Mouse (Mus musculus) midbrain, embryonic 13.5 days (tissue): ENCODE measurements at regions not wholly inside any gene's neighbourhood (a gene's known extent, or its start where the extent isn't known, plus 50 kb on each side); places are given as distances from the start of the nearest gene placed in this dataset.

Source experiments
- ATAC-seq: fragments of 200-750 bp; cut with Nextera tagmentation; 2 replicates; pipeline ENCODE4 v1.8.0; 2017; ENCODE audit warnings: mild to moderate bottlenecking, moderate TSS enrichment, moderate library complexity
- H3K27ac ChIP-seq: fragments of 300-500 bp; sonication (generic); 2 replicates; pipeline ENCODE4 v1.5.1; 2015; ENCODE audit warnings: inconsistent platforms, mild to moderate bottlenecking, moderate library complexity
- H3K27me3 ChIP-seq: fragments of 300-500 bp; sonication (generic); 2 replicates; pipeline ENCODE4 v1.6.1; 2015; ENCODE audit warnings: mild to moderate bottlenecking, inconsistent platforms
- H3K36me3 ChIP-seq: fragments of 300-500 bp; sonication (generic); 2 replicates; pipeline ENCODE4 v1.6.1; 2015; ENCODE audit warnings: mild to moderate bottlenecking, inconsistent platforms
- H3K4me1 ChIP-seq: fragments of 300-500 bp; sonication (generic); replicated peaks from 2 replicates; pipeline ENCODE4 v1.6.1; 2015; ENCODE audit warnings: inconsistent platforms
- H3K4me2 ChIP-seq: fragments of 300-500 bp; sonication (generic); replicated peaks from 2 replicates; pipeline ENCODE4 v1.6.1; 2015; ENCODE audit warnings: moderate library complexity, mild to moderate bottlenecking, inconsistent platforms
- H3K4me3 ChIP-seq: fragments of 300-500 bp; sonication (generic); replicated peaks from 2 replicates; pipeline ENCODE4 v1.5.1; 2015; ENCODE audit warnings: mild to moderate bottlenecking, inconsistent platforms
- H3K9ac ChIP-seq: fragments of 300-500 bp; sonication (generic); replicated peaks from 2 replicates; pipeline ENCODE4 v1.6.1; 2015; ENCODE audit warnings: mild to moderate bottlenecking, inconsistent platforms
- H3K9me3 ChIP-seq: fragments of 300-500 bp; sonication (generic); 2 replicates; pipeline ENCODE4 v1.6.1; 2016; ENCODE audit warnings: mild to moderate bottlenecking, inconsistent platforms
- WGBS: fragments of 180-500 bp; shearing (Covaris S2); methylation state at CpG from one replicate; pipeline ENCODE4 v1.1.7; 2015; 5-methylcytosine and 5-hydroxymethylcytosine counted together

GRCm38 (mm10) chr1:152152474-152152873, 62.5 kb upstream of the 1700025G04Rik start:
- H3K4me3 ChIP-seq, result no peak overlapping the region
- ATAC-seq, result no peak
- H3K27ac ChIP-seq, result no peak overlapping the region
- no peak overlapping the region for H3K9ac ChIP-seq
- no peaks in the 10 kb centered on the region for H3K9me3 ChIP-seq
- H3K27me3 ChIP-seq, result no peaks in the 10 kb centered on the region
- WGBS, result 89% methylated on average over 5 of the region's 5 CpGs
- H3K4me2 ChIP-seq, result no peak overlapping the region
- H3K4me1 ChIP-seq, result no peaks in the 10 kb centered on the region
- H3K36me3 ChIP-seq, result no peaks in the 10 kb centered on the region

DNA sequence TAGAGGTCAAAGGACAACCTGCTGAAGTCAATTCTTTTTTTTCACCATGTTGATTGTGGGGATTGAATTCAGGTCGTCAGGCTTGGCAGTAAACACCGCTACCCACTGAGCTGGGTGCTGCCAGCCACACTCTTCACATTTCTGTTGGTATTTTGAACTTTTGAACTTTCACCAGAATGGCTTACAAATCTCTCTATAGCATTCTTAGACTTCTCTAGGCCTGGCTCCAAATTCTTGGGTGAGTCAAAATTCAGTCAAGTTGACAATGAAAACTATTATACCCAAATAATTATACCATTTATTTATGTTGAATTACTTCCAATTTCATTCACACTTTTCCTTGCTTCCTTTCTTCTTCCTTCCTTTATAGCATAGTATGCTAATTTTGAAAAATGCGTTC, 58.8 kb upstream of the 1700025G04Rik start:
- Histone ChIP-seq H3K27me3 (no peaks in the 10 kb centered on the region), H3K36me3 (no peaks in the 10 kb centered on the region), H3K4me3 (no peak overlapping the region), H3K9me3 (no peaks in the 10 kb centered on the region), H3K27ac (no peak overlapping the region), H3K9ac (no peak overlapping the region), H3K4me1 (no peaks in the 10 kb centered on the region), H3K4me2 (no peak overlapping the region)
- 70% methylated on average over 3 of the region's 3 CpGs for WGBS
- no peak for ATAC-seq

DNA sequence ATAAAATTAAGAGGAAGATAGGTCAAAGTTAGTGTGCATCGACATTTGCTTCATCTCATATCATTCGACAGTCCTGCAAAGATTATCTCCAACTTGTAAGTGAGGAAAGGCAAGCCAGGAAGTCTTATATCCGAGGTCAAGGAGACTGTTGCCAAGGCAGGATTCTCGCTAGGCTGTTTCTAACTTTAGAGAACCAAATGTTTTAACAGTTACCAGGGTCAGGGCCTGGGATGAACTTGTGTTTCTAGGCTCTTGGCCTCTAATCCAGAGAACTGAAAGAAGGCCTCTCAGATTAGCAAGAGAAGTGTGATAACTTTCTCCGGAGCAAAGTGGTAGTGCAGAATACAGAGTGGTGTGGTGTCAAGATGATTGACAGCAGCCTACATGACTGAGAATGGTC, 50.2 kb upstream of the 1700025G04Rik start:
- H3K36me3 ChIP-seq, result no peaks in the 10 kb centered on the region
- no peaks in the 10 kb centered on the region for H3K4me1 ChIP-seq
- H3K27ac ChIP-seq, result no peak overlapping the region
- no peak for ATAC-seq
- H3K27me3 ChIP-seq, result no peaks in the 10 kb centered on the region
- H3K9ac ChIP-seq, result no peak overlapping the region
- H3K9me3 ChIP-seq, result 0 out of 2 replicates have a peak, but pooled peaks cover 6% of the 10 kb centered on the region
- 86% methylated on average over 5 of the region's 5 CpGs for WGBS
- no peak overlapping the region for H3K4me3 ChIP-seq
- no peak overlapping the region for H3K4me2 ChIP-seq
